Comparison of ENCODE assay signal across 20 mouse cellular contexts in genomic region chr12:112035341-112036100, GRCm38 (mm10). TPM values are rescaled to one million over a fixed set of nuclear protein-coding genes. Genes with fewer than 3 reads are reported as not detected.
A peak's percentile ranks its signal among the peaks of the same experiment; 100 is the strongest.
DNase-seq lines count a peak whose midpoint lies in the region; ATAC-seq and TF ChIP-seq lines count a peak whose summit lies in the region.
"Not testable (repeated sequence)": the region's sequence is repeated elsewhere in the genome, so short reads cannot be mapped to it uniquely, and the experiment has no call there.
"Had no signal": no experiment of that assay in that cellular context is flagged by ENCODE, and none has a peak within 500 bp of the region (broad histone marks: within the 10 kb centered on the region; RNA-seq: fewer than 3 reads in every experiment).

No protein-coding gene starts in this region.

- H3K36me3 ChIP-seq in G1E (replicated peaks); myocyte (ENCODE audit: control insufficient read depth, insufficient read depth): not testable (repeated sequence)

- H3K4me1 ChIP-seq in G1E (ENCODE audit: insufficient read depth, low read depth, low read length), result not testable (repeated sequence)

- ATAC-seq in G1E (ENCODE audit: extremely low read depth, insufficient number of reproducible peaks, low FRiP score, poor library complexity, severe bottlenecking), result not testable (repeated sequence)

- not testable (repeated sequence) for H3K27me3 ChIP-seq in G1E (ENCODE audit: insufficient read depth, low read length); myocyte (ENCODE audit: control insufficient read depth, insufficient read depth, insufficient read length)

- not testable (repeated sequence) for TF ChIP-seq CTCF in G1E (IDR thresholded peaks at IDR 0.05; ENCODE audit: low read depth, low read length)

- H3K4me3 ChIP-seq in G1E (ENCODE audit: low read depth, low read length), result peak overlapping the region; percentile 31; the same call in 1 of the 2 replicates
- H3K4me3 ChIP-seq in myocyte, result not testable (repeated sequence)

- not testable (repeated sequence) for H3K4me2 ChIP-seq in myocyte (ENCODE audit: low read depth)

- intact Hi-C loops in left cerebral cortex, postnatal 4 days (cut with DNase I), result not testable (repeated sequence)

- TF ChIP-seq POLR2A in myocyte (IDR thresholded peaks at IDR 0.05; ENCODE audit: insufficient read length, low read depth), result not testable (repeated sequence)

- H3ac ChIP-seq in myocyte (ENCODE audit: control insufficient read depth, insufficient read length), result not testable (repeated sequence)

- not testable (repeated sequence) for DNase-seq in G1E (ENCODE audit: low spot score)
- peak; percentile 19 for DNase-seq in cerebellum, adult 11-12 months
- DNase-seq in cerebellum, adult 8-10 months, result peak; percentile 3
- peak; percentile 18 for DNase-seq in cerebellum, adult 9-11 months
- peak; percentile 15 to 33 for DNase-seq in cerebellum, postnatal 25 days
- DNase-seq in heart, adult 11 months, result peak; percentile 68
- DNase-seq in left cerebral cortex, postnatal 4 days, result peak; percentile 42

- not testable (repeated sequence) for H3K79me2 ChIP-seq in myocyte (ENCODE audit: control insufficient read depth, insufficient read depth)

- H3K9me3 ChIP-seq in G1E (replicated peaks), result not testable (repeated sequence)

TF ChIP-seq in myocyte, 11 proteins besides CTCF, POLR2A, EP300 and RAD21:
- peak in 2 of 3 experiments; percentile 60 to 70 for TF ChIP-seq MYOG (IDR thresholded peaks at IDR 0.05; ENCODE audit: control insufficient read depth in 1 of 3, insufficient read depth in 1 of 3, insufficient read length in 2 of 3, low read depth in 2 of 3)
- TF ChIP-seq TCF3 (IDR thresholded peaks at IDR 0.05; ENCODE audit: insufficient read length, low read depth), result peak; percentile 27
- TF ChIP-seq MYOD1 (IDR thresholded peaks at IDR 0.05; ENCODE audit: control insufficient read depth in 1 of 3, insufficient read length in 2 of 3, low read depth in 2 of 3), result peak in 2 of 3 experiments; percentile 71 to 80

RNA-seq across cellular contexts. Expression of gene Rd3l, which starts 54.4 kb away (rescaled TPM):
- total RNA-seq in G1E (2014; fragmentation: Nextera tagmentation) (not detected in 2 replicates), G1E (2017) (0.12 and 0.16 TPM in 2 replicates)
- polyA plus RNA-seq in G1E (2012) (not detected in 2 replicates), myocyte (2012; fragmentation: generic; extraction: Trizol) (not detected)
- total RNA-seq in left cerebral cortex, postnatal 4 days (2021), result not detected
- total RNA-seq: adrenal gland, adult 2 months; adrenal gland, postnatal 10 days; adrenal gland, postnatal 25 days; adrenal gland, postnatal 4 days; CH12.LX had no signal
- polyA plus RNA-seq: adrenal gland, adult 2 months; CD4-positive, CD25-positive, alpha-beta regulatory T cell, adult 4 months; embryonic facial prominence, embryonic 10.5 days; embryonic facial prominence, embryonic 12.5 days; embryonic facial prominence, embryonic 14.5 days; forebrain, embryonic 11.5 days; forebrain, embryonic 13.5 days; forebrain, embryonic 15.5 days had no signal
